Mouse (Mus musculus) v-Abl transformed pro-B cells (cell line): ENCODE results near the gene Uvssa.

ENCODE experiments used
- in situ Hi-C, 2 experiments: fragments of 400-800 bp; cut with MboI; formaldehyde crosslinking; loops; one replicate each; pipeline ENCODE4 v1.15.1; 2025; ENCODE audit not compliant: unreplicated experiment in 2 of 2

Uvssa gene

GRCm38 (mm10) chr5:33434141-33434780, 55.9 kb downstream of the Uvssa start:
- in situ Hi-C loops = no loop called here

- in situ Hi-C loops = no loop called here
These were observed 56.8 kb downstream of the Uvssa start for GRCm38 (mm10) chr5:33435151-33435550.

- in situ Hi-C loops = no loop called here
These were observed 57.6 kb downstream of the Uvssa start for GRCm38 (mm10) chr5:33435941-33436340.

- in situ Hi-C loops = no loop called here
These were observed 59.9 kb downstream of the Uvssa start for GRCm38 (mm10) chr5:33438214-33438613.

- in situ Hi-C loops = loop anchor here in 1 of 2 experiments (10.0 kb wide), 1 partner anchor 48 kb away; no protein-coding TSS in a partner anchor
These were observed 64.8 kb downstream of the Uvssa start for GRCm38 (mm10) chr5:33442927-33443710.

GRCm38 (mm10) chr5:33443794-33444193, 65.4 kb downstream of the Uvssa start:
- in situ Hi-C loops = loop anchor here in 1 of 2 experiments (10.0 kb wide), 1 partner anchor 49 kb away; no protein-coding TSS in a partner anchor

- in situ Hi-C loops = no loop called here
These were observed 77.4 kb downstream of the Uvssa start for GRCm38 (mm10) chr5:33455737-33456136.

- in situ Hi-C loops = no loop called here
These were observed 79.8 kb downstream of the Uvssa start for GRCm38 (mm10) chr5:33458132-33458622.

GRCm38 (mm10) chr5:33459111-33459510, 80.8 kb downstream of the Uvssa start:
- in situ Hi-C loops = no loop called here

GRCm38 (mm10) chr5:33464390-33464789, 86.0 kb downstream of the Uvssa start:
- in situ Hi-C loops = no loop called here

GRCm38 (mm10) chr5:33465464-33465863, 87.1 kb downstream of the Uvssa start:
- in situ Hi-C loops = no loop called here
